Mouse (Mus musculus) cortical plate, adult 2 months (tissue): ENCODE measurements around the gene Fam222b.

Experiments
- CTCF ChIP-seq: fragments of 200-500 bp; IDR thresholded peaks from 2 replicates; pipeline ENCODE4 v1.5.1; 2011; ENCODE audit warnings: mild to moderate bottlenecking, control low read depth, low read length; ENCODE audit not compliant: insufficient read depth; ENCODE audit errors: extremely low read depth
- POLR2A ChIP-seq: fragments of 200-500 bp; IDR thresholded peaks from 2 replicates; pipeline ENCODE4 v1.6.1; 2011; ENCODE audit warnings: mild to moderate bottlenecking, low read length, control low read depth; ENCODE audit not compliant: insufficient read depth; ENCODE audit errors: extremely low read depth

DNA sequence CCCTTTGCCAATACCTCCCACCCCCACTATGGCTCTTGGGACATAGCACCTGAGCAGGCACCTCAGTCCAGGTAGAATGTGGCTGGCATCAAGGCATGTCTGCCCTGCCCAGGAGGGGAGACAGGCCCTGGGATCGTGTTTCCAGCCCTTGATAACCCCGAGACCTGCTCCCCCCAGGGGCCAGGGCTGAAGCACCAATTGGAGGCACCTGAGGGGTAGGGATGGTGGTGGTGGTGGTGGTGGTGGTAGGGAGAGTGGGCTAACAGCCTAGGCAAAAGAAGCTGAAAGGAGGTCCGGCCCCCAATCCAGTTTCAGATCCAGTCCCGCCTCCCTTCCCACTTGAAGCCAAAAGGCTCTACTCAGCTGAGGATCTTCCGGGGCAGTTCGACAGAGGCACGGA is 65.1 kb downstream of the Fam222b start:
- TF ChIP-seq CTCF (no peak), POLR2A (no peak)
